In genomic region chr2:163397905-163398304, GRCm38 (mm10) we compare ENCODE assay signal across 9 mouse cellular contexts. TPM values are rescaled to one million over a fixed set of nuclear protein-coding genes. Genes with fewer than 3 reads are reported as not detected.
DNase-seq lines count a peak whose midpoint lies in the region; ATAC-seq and TF ChIP-seq lines count a peak whose summit lies in the region.
"Had no signal": no experiment of that assay in that cellular context is flagged by ENCODE, and none has a peak within 500 bp of the region (broad histone marks: within the 10 kb centered on the region; RNA-seq: fewer than 3 reads in every experiment).

Gene Jph2 (minus strand): TSS chr2:163397993.

- WGBS in kidney, embryonic 14.5 days = 4% methylated on average over 10 of the region's 10 CpGs
- WGBS in hindbrain, embryonic 15.5 days = 12% methylated on average over 10 of the region's 10 CpGs
- WGBS in lung, postnatal 0 days = 8% methylated on average over 10 of the region's 10 CpGs

- peak within 1 kb of the TSS; percentile 38 for H3K4me2 ChIP-seq in kidney, embryonic 14.5 days (replicated peaks; ENCODE audit: low read depth, low read length)
- H3K4me2 ChIP-seq in hindbrain, embryonic 15.5 days = peak within 1 kb of the TSS; percentile 20; the same call in 1 of the 2 replicates
- H3K4me2 ChIP-seq in lung, postnatal 0 days (replicated peaks; ENCODE audit: low read depth, low read length) = peak within 1 kb of the TSS; percentile 49

- peak; percentile 7; the same call in 1 of the 2 replicates for TF ChIP-seq CTCF in lung, postnatal 0 days (IDR thresholded peaks at IDR 0.05)

- H3K9ac ChIP-seq in kidney, embryonic 14.5 days (ENCODE audit: low read depth, low read length) = peak within 1 kb of the TSS; percentile 15; the same call in 1 of the 2 replicates
- H3K9ac ChIP-seq in hindbrain, embryonic 15.5 days = no peak within 1 kb of the TSS
- 0 out of 2 replicates have a peak within 1 kb of the TSS, but pooled peaks have one; percentile 38 for H3K9ac ChIP-seq in lung, postnatal 0 days (replicated peaks; ENCODE audit: low read depth)

- H3K27ac ChIP-seq in kidney, embryonic 14.5 days (ENCODE audit: low read depth, low read length) = 0 out of 2 replicates have a peak within 1 kb of the TSS, but pooled peaks have one; percentile 12
- H3K27ac ChIP-seq in hindbrain, embryonic 15.5 days (replicated peaks) = no peak within 1 kb of the TSS
- peak within 1 kb of the TSS; percentile 57; the same call in 1 of the 2 replicates for H3K27ac ChIP-seq in lung, postnatal 0 days (ENCODE audit: low read length)

- 0 out of 2 replicates have a peak, but pooled peaks cover 2% of the 10 kb centered on the region for H3K4me1 ChIP-seq in kidney, embryonic 14.5 days (ENCODE audit: control insufficient read depth, insufficient read depth, low read length)
- no peaks in the 10 kb centered on the region for H3K4me1 ChIP-seq in hindbrain, embryonic 15.5 days (replicated peaks)
- H3K4me1 ChIP-seq in lung, postnatal 0 days (ENCODE audit: insufficient read depth, low read depth, low read length) = no peaks in the 10 kb centered on the region

- no peak for DNase-seq in kidney, adult 8-10 months
- peak; percentile 87 for DNase-seq in gastrocnemius, adult 18-20 months (ENCODE audit: low spot score)
- DNase-seq in lung, postnatal 0 days (ENCODE audit: low spot score) = peak; percentile 80
- no peak for DNase-seq in cerebellum, postnatal 4 days (ENCODE audit: low spot score in 2 of 2)
- no peak for DNase-seq in cerebellum, adult 18-20 months
- no peak for DNase-seq in spleen, postnatal 14 days (ENCODE audit: low spot score in 2 of 2)

- H3K36me3 ChIP-seq in kidney, embryonic 14.5 days (ENCODE audit: control insufficient read depth, insufficient read depth, low read length) = no peaks in the 10 kb centered on the region
- H3K36me3 ChIP-seq in hindbrain, embryonic 15.5 days = no peaks in the 10 kb centered on the region
- H3K36me3 ChIP-seq in lung, postnatal 0 days (ENCODE audit: insufficient read depth, low read length) = no peaks in the 10 kb centered on the region

- H3K27me3 ChIP-seq in kidney, embryonic 14.5 days (ENCODE audit: control insufficient read depth, insufficient read depth, low read length) = no peaks in the 10 kb centered on the region
- H3K27me3 ChIP-seq in hindbrain, embryonic 15.5 days = no peaks in the 10 kb centered on the region
- H3K27me3 ChIP-seq in lung, postnatal 0 days (replicated peaks; ENCODE audit: insufficient read depth, low read length) = no peaks in the 10 kb centered on the region

- ATAC-seq in kidney, embryonic 14.5 days (ENCODE audit: low FRiP score, low TSS enrichment) = peak; percentile 87
- ATAC-seq in hindbrain, embryonic 15.5 days (ENCODE audit: low FRiP score, low read depth) = no peak
- peak; percentile 89 for ATAC-seq in lung, postnatal 0 days

- H3K4me3 ChIP-seq in kidney, embryonic 14.5 days (ENCODE audit: low read length) = peak within 1 kb of the TSS; percentile 22
- H3K4me3 ChIP-seq in hindbrain, embryonic 15.5 days = no peak within 1 kb of the TSS
- peak within 1 kb of the TSS; percentile 30 for H3K4me3 ChIP-seq in lung, postnatal 0 days (ENCODE audit: low read depth, low read length)

- no peaks in the 10 kb centered on the region for H3K9me3 ChIP-seq in kidney, embryonic 14.5 days (ENCODE audit: control insufficient read depth, low read length)
- no peaks in the 10 kb centered on the region for H3K9me3 ChIP-seq in hindbrain, embryonic 15.5 days
- no peaks in the 10 kb centered on the region for H3K9me3 ChIP-seq in lung, postnatal 0 days (ENCODE audit: low read length)

- TF ChIP-seq EP300 in lung, postnatal 0 days (IDR thresholded peaks at IDR 0.05) = no peak

RNA-seq across cellular contexts. Expression of gene Jph2, which starts in this region (rescaled TPM):
- 1.0 and 1.6 TPM in 2 replicates for polyA plus RNA-seq in kidney, embryonic 14.5 days (2014; fragmentation: Nextera tagmentation; extraction: Ambion mirVana)
- 100 to 1,000 TPM; 401 to 487 TPM for total RNA-seq in gastrocnemius, adult 18-20 months (2021)
- polyA plus RNA-seq in hindbrain, embryonic 15.5 days (2015; fragmentation: Nextera tagmentation; extraction: Ambion mirVana) = 0.74 and 0.75 TPM in 2 replicates
- 4.0 and 6.0 TPM in 2 replicates for polyA plus RNA-seq in lung, postnatal 0 days (2015; fragmentation: Nextera tagmentation; extraction: Ambion mirVana)
- total RNA-seq: CH12.LX had no signal

Comparison
In these comparisons a context has a peak if more than half of its experiments do, and no peak if none do; other contexts are left out.
1. DNase-seq: peak in gastrocnemius, adult 18-20 months (single experiment) and lung, postnatal 0 days (single experiment); none in kidney, adult 8-10 months (0 of 2), cerebellum, postnatal 4 days (0 of 2), cerebellum, adult 18-20 months (0 of 2) and spleen, postnatal 14 days (0 of 2).
2. Peak in every context shown above with its lines, with median percentiles within 50 percentile points of each other: H3K4me2 ChIP-seq.